ENCODE assay signal across 8 mouse cellular contexts in the genomic region with DNA sequence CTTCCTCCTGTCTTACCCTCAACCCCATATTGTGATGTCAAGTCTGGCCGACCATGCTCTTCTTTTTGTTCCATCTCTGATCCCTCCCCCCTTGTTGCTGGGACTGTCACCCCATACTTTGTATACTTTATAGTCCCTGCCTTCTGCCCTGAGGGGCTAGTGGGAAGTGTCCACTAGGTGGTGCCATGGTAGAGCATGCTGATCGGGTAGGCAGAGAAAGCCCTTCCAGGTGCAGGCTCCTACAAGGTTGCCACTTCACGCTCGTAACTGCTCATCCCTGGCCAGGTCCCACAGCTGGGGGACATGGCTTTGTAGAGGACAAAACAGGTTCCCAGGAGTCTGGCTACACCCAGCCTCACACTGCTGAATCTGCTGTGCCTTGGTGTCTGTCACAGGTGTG. TPM values are rescaled to one million over a fixed set of nuclear protein-coding genes. Genes with fewer than 3 reads are reported as not detected.
DNase-seq lines count a peak whose midpoint lies in the region; ATAC-seq and TF ChIP-seq lines count a peak whose summit lies in the region.

No protein-coding gene starts in this region.

- peaks cover 23% of the 10 kb centered on the region for H3K4me1 ChIP-seq in cerebellum, adult 2 months (ENCODE audit: control insufficient read depth, insufficient read depth, low read length)
- no peaks in the 10 kb centered on the region for H3K4me1 ChIP-seq in liver, adult 2 months (ENCODE audit: control insufficient read depth, insufficient read depth, low read length)
- peaks cover 7% of the 10 kb centered on the region; the same call in 1 of the 2 replicates for H3K4me1 ChIP-seq in liver, embryonic 12.5 days
- no peaks in the 10 kb centered on the region for H3K4me1 ChIP-seq in forebrain, embryonic 13.5 days
- H3K4me1 ChIP-seq in midbrain, embryonic 15.5 days, result no peaks in the 10 kb centered on the region

- no peaks in the 10 kb centered on the region for H3K27me3 ChIP-seq in cerebellum, adult 2 months (ENCODE audit: control insufficient read depth, insufficient read depth, low read length)
- H3K27me3 ChIP-seq in liver, adult 2 months (ENCODE audit: control insufficient read depth, insufficient read depth, low read length), result no peaks in the 10 kb centered on the region
- no peaks in the 10 kb centered on the region; the same call in 1 of the 2 replicates for H3K27me3 ChIP-seq in liver, embryonic 12.5 days (replicated peaks)
- no peaks in the 10 kb centered on the region for H3K27me3 ChIP-seq in forebrain, embryonic 13.5 days
- H3K27me3 ChIP-seq in midbrain, embryonic 15.5 days (replicated peaks), result no peaks in the 10 kb centered on the region

- no peak for DNase-seq in cerebellum, adult 2 months
- DNase-seq in liver, adult 2 months (ENCODE audit: extremely low read depth, low read depth, low spot score), result no peak
- peak; percentile 58 for DNase-seq in testis, postnatal 10 days (ENCODE audit: low spot score)

- H3K9ac ChIP-seq in liver, adult 2 months (ENCODE audit: low read depth, low read length), result no peak overlapping the region
- no peak overlapping the region; the same call in 1 of the 2 replicates for H3K9ac ChIP-seq in liver, embryonic 12.5 days
- no peak overlapping the region for H3K9ac ChIP-seq in forebrain, embryonic 13.5 days
- H3K9ac ChIP-seq in midbrain, embryonic 15.5 days, result no peak overlapping the region

- H3K9me3 ChIP-seq in liver, embryonic 12.5 days (replicated peaks), result no peaks in the 10 kb centered on the region
- H3K9me3 ChIP-seq in forebrain, embryonic 13.5 days (replicated peaks), result no peaks in the 10 kb centered on the region
- H3K9me3 ChIP-seq in midbrain, embryonic 15.5 days, result no peaks in the 10 kb centered on the region

- no peaks in the 10 kb centered on the region for H3K79me2 ChIP-seq in liver, adult 2 months (ENCODE audit: control insufficient read depth, insufficient read depth, low read length)

- no peak overlapping the region for H3K27ac ChIP-seq in cerebellum, adult 2 months (ENCODE audit: insufficient read depth, low read length)
- no peak overlapping the region for H3K27ac ChIP-seq in liver, adult 2 months (replicated peaks; ENCODE audit: insufficient read depth, low read depth, low read length)
- no peak overlapping the region for H3K27ac ChIP-seq in liver, embryonic 12.5 days
- no peak overlapping the region for H3K27ac ChIP-seq in forebrain, embryonic 13.5 days
- no peak overlapping the region for H3K27ac ChIP-seq in midbrain, embryonic 15.5 days

- no peak for ATAC-seq in cerebellum, adult (ENCODE audit: insufficient number of reproducible peaks, low FRiP score, low TSS enrichment)
- ATAC-seq in liver, embryonic 12.5 days, result no peak; the same call in 1 of the 2 replicates
- peak; percentile 64 for ATAC-seq in erythroblast, adult 5-6 weeks (replicated peaks; ENCODE audit: low FRiP score, poor library complexity, severe bottlenecking)
- no peak for ATAC-seq in forebrain, embryonic 13.5 days
- ATAC-seq in midbrain, embryonic 15.5 days (replicated peaks), result no peak

- H3K4me3 ChIP-seq in cerebellum, adult 2 months (replicated peaks; ENCODE audit: insufficient read depth, low read depth, low read length), result no peak overlapping the region
- no peak overlapping the region for H3K4me3 ChIP-seq in liver, adult 2 months (ENCODE audit: insufficient read depth, low read depth, low read length)
- H3K4me3 ChIP-seq in liver, embryonic 12.5 days, result no peak overlapping the region
- no peak overlapping the region for H3K4me3 ChIP-seq in forebrain, embryonic 13.5 days
- H3K4me3 ChIP-seq in midbrain, embryonic 15.5 days, result no peak overlapping the region

- TF ChIP-seq POLR2A in cerebellum, adult 2 months (IDR thresholded peaks at IDR 0.05; ENCODE audit: borderline replicate concordance, insufficient read depth, low read length), result no peak
- no peak for TF ChIP-seq POLR2A in liver, adult 2 months (IDR thresholded peaks at IDR 0.05; ENCODE audit: extremely low read depth, insufficient read depth, low read length)

- no peaks in the 10 kb centered on the region for H3K36me3 ChIP-seq in liver, adult 2 months (ENCODE audit: control insufficient read depth, insufficient read depth, low read length)
- no peaks in the 10 kb centered on the region for H3K36me3 ChIP-seq in liver, embryonic 12.5 days
- no peaks in the 10 kb centered on the region for H3K36me3 ChIP-seq in forebrain, embryonic 13.5 days (ENCODE audit: poor library complexity, severe bottlenecking)
- H3K36me3 ChIP-seq in midbrain, embryonic 15.5 days (replicated peaks), result no peaks in the 10 kb centered on the region

- no peak overlapping the region for H3K4me2 ChIP-seq in liver, embryonic 12.5 days
- H3K4me2 ChIP-seq in forebrain, embryonic 13.5 days, result no peak overlapping the region
- H3K4me2 ChIP-seq in midbrain, embryonic 15.5 days, result no peak overlapping the region

- peak; percentile 48; the same call in 1 of the 2 replicates for TF ChIP-seq CTCF in cerebellum, adult 2 months (IDR thresholded peaks at IDR 0.05; ENCODE audit: borderline replicate concordance, insufficient read depth, low read depth, low read length)
- TF ChIP-seq CTCF in liver, adult 2 months (IDR thresholded peaks at IDR 0.05; ENCODE audit: low read depth, low read length), result peak; percentile 46

- 88% methylated on average over 4 of the region's 4 CpGs for WGBS in cerebellum, adult 2 months
- WGBS in liver, adult 2 months, result 58% methylated on average over 4 of the region's 4 CpGs
- WGBS in liver, embryonic 12.5 days (ENCODE audit: insufficient replicate concordance), result 57% methylated on average over 4 of the region's 4 CpGs
- 68% methylated on average over 4 of the region's 4 CpGs for WGBS in forebrain, embryonic 13.5 days
- WGBS in midbrain, embryonic 15.5 days, result 78% methylated on average over 4 of the region's 4 CpGs

RNA-seq across cellular contexts. Expression of gene Col5a1, which starts 29.5 kb away (rescaled TPM):
- 12.9 and 15.3 TPM in 2 replicates for polyA plus RNA-seq in cerebellum, adult 2 months (2012; rRNA removed)
- total RNA-seq in liver, adult 2 months (2014; rRNA removed), result 2.0 and 3.0 TPM in 2 replicates
- polyA plus RNA-seq in liver, adult 2 months (2012; rRNA removed), result 2.0 and 2.1 TPM in 2 replicates
- polyA plus RNA-seq in liver, embryonic 12.5 days (2016; fragmentation: Nextera tagmentation; extraction: Ambion mirVana), result 15.0 and 15.4 TPM in 2 replicates
- 3.1 and 7.5 TPM in 2 replicates for total RNA-seq in erythroblast, adult 5-6 weeks (2015; ENCODE audit: low replicate concordance)
- 3.6 and 3.9 TPM in 2 replicates for total RNA-seq in erythroblast, adult 5-6 weeks (2017; ENCODE audit: low replicate concordance)
- 6.1 and 6.5 TPM in 2 replicates for polyA plus RNA-seq in forebrain, embryonic 13.5 days (2015; fragmentation: Nextera tagmentation; extraction: Ambion mirVana)
- polyA plus RNA-seq in midbrain, embryonic 15.5 days (2015; fragmentation: Nextera tagmentation; extraction: Ambion mirVana), result 8.7 and 9.5 TPM in 2 replicates
